Mouse (Mus musculus) A20 (cell line): Measurements from ENCODE around the gene Srd5a1.
"Not testable (repeated sequence)": the region's sequence is repeated elsewhere in the genome, so short reads cannot be mapped to it uniquely, and the experiment has no call there.

Source experiments
- DNase-seq: peaks from one replicate; pipeline ENCODE4 v3.0.0-alpha.2; 2011; ENCODE audit warnings: low read depth, low spot score

Srd5a1 gene

GRCm38 (mm10) chr13:69611398-69612174 lies at the start of gene Srd5a1:
Gene Srd5a1, minus strand, starts transcription at chr13:69611442.
- peak; percentile 99 for DNase-seq

DNA sequence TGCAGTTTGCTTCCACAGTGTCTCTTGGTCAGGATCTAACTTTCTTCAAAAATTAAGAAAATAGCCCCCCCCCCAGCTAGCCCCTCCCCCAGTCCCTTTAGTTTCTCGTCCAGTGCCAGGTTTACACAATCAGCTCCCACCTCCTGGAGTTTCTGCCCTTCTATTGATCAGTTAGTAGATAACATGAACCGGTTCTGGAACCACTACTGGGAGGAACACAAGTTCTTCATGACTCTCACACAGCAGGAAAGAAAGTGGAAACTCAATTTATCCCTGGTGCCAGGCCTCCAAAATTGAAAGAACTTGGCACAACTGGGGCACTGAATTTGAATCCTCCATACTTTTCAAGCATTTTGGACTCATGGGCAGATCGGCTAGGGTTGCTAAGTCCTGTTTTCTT lies 43.3 kb upstream of the Srd5a1 start:
- no peak for DNase-seq

DNA sequence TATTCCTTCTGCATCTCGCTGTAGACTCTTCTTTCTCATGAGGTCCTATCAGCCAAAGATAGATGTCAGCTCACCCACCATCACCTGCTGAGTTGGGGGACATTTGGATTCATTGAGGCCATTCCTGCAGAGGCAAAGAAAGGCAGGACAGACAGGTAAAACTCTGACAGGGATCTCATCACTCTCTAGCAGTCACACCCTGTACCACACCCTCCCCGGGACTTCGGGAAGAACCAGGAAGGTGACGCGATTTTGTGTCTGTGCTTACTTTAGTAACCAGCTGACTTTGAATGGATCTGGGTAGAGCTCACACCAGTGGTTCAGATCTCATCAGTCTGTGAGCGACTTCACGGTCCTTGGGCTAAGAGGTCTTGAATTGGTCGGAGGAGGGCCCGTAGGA lies 35.2 kb upstream of the Srd5a1 start:
- DNase-seq, result no peak

- no peak for DNase-seq
Observed at GRCm38 (mm10) chr13:69645694-69646423, 34.6 kb upstream of the Srd5a1 start.

- DNase-seq, result no peak
Observed at GRCm38 (mm10) chr13:69644427-69645166, 33.4 kb upstream of the Srd5a1 start.

DNA sequence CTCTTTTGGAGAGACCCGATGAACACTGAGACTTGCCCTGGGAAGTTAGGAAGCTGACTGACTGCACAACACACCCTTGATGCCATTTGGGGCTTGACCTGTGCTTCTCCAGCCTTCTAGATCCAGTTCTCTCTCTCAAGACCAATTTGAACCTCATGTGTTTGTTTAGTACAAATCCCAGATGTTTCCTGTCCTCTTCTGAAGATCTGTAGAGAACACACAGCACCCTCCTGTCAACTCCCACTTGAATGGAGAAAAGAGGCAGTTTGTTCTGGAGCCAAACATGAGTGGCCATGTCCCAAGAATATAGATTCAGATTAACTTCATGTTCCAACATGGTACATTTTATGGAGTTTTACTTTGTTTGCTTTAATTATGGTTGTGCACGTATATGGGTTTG lies 32.7 kb upstream of the Srd5a1 start:
- DNase-seq, result no peak

GRCm38 (mm10) chr13:69642656-69643216 lies 31.5 kb upstream of the Srd5a1 start:
- DNase-seq, result no peak

GRCm38 (mm10) chr13:69641017-69641416 lies 29.8 kb upstream of the Srd5a1 start:
- DNase-seq, result no peak

GRCm38 (mm10) chr13:69640541-69640940 lies 29.3 kb upstream of the Srd5a1 start:
- no peak for DNase-seq

- DNase-seq, result no peak
Observed at GRCm38 (mm10) chr13:69640126-69640525, 28.9 kb upstream of the Srd5a1 start.

DNA sequence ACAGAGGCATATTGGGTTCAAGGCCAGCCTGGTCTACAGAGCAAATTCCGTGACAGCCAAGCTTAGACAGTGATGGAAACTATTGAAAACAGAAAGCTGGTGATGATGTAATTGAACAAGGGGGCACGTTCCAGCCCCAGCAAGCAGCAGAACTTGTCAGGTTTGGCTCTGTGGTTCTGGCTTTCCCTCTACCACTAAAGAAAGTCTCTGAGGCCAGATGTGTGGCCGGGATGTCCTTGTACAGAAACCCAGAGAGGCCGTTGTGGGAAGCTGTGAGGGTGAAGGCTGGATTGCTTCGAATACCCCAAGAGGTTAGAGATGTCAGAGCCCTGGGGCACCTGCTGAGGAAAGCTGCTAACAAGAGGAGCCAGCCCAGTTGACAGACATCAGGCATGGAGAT lies 28.0 kb upstream of the Srd5a1 start:
- no peak for DNase-seq

- no peak for DNase-seq
Observed at GRCm38 (mm10) chr13:69638108-69638626, 26.9 kb upstream of the Srd5a1 start.

DNA sequence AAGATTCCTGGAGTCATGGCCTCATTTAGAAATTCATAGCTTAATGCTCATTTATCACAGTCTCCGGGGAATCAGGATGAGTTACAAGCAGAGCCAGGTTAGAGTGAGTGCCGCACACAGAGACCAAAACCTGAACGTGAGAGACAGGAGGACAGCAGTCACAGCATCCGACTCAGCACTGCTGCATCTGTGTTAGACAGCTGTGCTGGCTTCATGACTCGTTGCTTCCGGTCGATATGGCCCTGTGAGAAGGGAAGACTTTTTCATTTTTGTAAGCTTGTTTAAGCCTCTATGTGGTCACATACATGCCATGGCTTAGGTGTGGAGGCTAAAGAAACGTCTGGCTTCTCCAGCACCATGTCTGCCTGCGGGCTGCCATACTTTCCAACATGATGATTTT lies 26.4 kb upstream of the Srd5a1 start:
- no peak for DNase-seq

DNA sequence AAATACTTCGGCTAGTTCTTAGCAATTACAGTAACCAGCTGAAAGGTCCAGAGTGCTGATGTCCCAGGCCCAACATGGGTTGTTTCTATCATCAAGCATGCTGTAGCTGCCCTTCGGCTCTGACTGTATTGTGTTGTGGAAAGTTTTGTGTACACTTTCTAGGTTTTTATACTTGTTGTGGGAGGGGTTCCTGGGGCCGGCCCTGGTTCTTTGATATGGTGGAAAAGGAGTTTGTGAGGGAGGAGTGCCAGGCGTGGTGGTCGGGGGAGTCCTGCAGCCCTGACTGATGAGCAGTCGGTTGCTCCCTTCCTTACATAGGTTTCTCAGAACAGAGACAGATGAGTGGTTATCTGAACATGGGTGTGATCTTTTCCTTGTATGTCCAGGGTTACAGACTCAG lies 25.6 kb upstream of the Srd5a1 start:
- no peak for DNase-seq

DNA sequence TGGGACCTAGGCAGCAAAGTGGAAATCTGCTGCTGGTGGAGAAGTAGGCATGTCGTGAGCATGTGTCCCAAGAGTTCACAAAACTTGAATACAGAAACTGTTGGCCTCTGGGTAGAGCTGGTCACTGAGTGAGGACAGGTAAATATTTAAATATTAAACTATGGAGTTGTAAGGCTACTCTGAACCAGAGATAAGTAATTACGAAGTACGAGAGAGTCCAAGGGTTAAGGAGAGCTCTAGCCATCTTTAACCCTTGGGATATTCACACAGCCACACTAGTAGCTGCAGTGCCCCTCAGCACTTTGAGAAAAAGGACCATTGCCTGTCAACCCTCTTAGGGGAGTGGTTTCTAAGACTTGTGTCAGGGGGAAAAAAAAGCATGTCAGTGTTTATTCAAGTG lies 25.1 kb upstream of the Srd5a1 start:
- DNase-seq, result no peak

GRCm38 (mm10) chr13:69635836-69636235 lies 24.6 kb upstream of the Srd5a1 start:
- DNase-seq, result not testable (repeated sequence)

DNA sequence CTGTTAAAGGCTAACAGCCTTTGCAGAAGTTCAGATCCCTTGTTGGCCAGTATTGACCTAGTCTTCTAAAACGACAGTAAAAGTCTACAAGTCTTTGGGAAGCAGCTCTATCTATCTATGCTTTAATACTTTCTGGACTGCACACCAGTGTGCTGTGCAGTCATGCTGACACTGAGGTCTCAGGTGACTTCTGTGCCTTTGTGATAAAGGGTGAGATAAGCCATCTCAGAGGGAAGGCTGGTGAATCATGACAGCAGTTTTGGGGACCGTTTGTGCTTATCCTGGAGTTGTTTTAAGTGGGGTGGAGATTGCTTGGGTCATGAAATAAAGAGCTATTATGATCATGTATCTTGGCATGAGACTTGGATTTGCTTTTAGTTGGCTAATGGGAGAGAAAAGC lies 22.7 kb upstream of the Srd5a1 start:
- DNase-seq, result no peak

- DNase-seq, result no peak
Observed at GRCm38 (mm10) chr13:69633551-69633950, 22.3 kb upstream of the Srd5a1 start.

DNA sequence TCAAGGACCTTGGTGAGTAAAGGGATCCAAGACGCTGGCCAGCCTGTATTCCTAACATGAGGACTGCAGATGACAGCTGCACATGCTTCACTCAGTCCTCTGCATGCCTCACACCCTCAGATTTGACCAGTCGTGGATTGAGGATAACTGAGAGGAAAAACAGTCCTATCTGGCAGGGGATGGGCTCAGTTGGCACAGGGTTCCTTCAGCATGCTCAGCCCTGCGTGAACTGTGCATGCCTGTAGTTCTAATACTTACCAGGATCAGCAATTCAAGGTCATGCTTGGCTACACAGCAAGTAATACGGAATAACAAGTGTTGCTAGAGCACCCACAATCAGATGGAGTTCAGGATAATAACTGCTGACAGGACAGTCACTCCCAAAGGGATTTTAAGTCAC lies 20.4 kb upstream of the Srd5a1 start:
- DNase-seq, result no peak

GRCm38 (mm10) chr13:69631111-69631510 lies 19.9 kb upstream of the Srd5a1 start:
- DNase-seq, result no peak

DNA sequence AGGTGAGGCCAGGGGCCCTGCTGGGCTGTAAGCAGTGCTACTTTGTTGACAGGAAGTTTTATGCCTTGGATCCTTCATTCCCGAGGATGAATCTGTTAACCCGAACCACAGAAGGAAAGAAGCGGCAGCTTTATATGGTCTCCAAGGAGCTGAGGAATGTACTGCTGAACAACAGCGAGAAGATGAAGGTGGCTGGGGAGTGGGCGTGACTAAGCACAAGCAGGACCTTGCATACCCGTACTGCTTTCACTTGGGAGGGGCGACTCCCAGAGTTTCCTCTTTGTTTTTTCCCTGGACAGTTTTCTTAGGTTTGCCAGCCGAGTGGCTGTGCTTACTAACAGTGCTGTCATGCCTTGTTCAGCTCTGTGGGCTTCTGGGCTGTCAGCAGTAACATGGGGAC lies 19.3 kb upstream of the Srd5a1 start:
- DNase-seq, result no peak

DNA sequence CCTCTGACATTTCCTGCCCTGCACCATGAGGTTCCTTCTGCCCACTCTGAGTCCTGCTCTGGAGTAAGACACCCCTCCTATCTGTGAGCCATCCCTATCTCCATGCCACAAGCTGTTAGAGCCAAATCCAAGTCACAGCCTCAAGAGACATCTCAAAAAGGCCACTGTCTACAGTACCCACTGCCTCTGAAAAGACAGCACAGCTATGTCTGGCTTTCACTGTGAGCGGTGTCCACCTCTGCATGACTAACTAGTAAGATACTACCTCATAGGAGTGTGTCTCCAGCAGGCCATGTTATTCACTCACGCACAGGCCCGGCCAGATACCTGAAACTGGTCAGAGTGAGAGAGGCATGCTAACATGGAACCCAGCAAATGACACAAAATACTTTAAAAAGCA lies 16.7 kb upstream of the Srd5a1 start:
- DNase-seq, result no peak
